Mouse (Mus musculus) bone marrow, adult 2 months (tissue): ENCODE data around the gene Itga3. TPM values are rescaled to one million over a fixed set of nuclear protein-coding genes. Genes with fewer than 3 reads are reported as not detected.

ENCODE experiments used
- H3K27ac ChIP-seq: fragments of 200-500 bp; 2 replicates; pipeline ENCODE4 v1.5.1; 2012; ENCODE audit warnings: low read depth, mild to moderate bottlenecking, control low read depth, inconsistent platforms, low read length; ENCODE audit not compliant: control insufficient read depth, poor library complexity, insufficient read depth
- H3K4me1 ChIP-seq: fragments of 200-500 bp; 2 replicates; pipeline ENCODE4 v1.6.1; 2011; ENCODE audit warnings: low read length; ENCODE audit not compliant: control insufficient read depth, insufficient read depth
- H3K4me3 ChIP-seq: fragments of 200-500 bp; replicated peaks from 2 replicates; pipeline ENCODE3; 2011; ENCODE audit warnings: mild to moderate bottlenecking, low read depth, low read length, control low read depth; ENCODE audit not compliant: control insufficient read depth
- CTCF ChIP-seq: fragments of 200-500 bp; IDR thresholded peaks from 2 replicates; pipeline ENCODE4 v1.5.1; 2011; ENCODE audit warnings: low read length, control low read depth; ENCODE audit not compliant: control insufficient read depth, insufficient read depth
- POLR2A ChIP-seq: fragments of 200-500 bp; IDR thresholded peaks from 2 replicates; pipeline ENCODE4 v1.6.1; 2011; ENCODE audit warnings: low read depth, mild to moderate bottlenecking, control low read depth, low read length, borderline replicate concordance; ENCODE audit not compliant: control insufficient read depth
- WGBS: fragments of 180-500 bp; shearing (Covaris S2); methylation state at CpG from one replicate; pipeline ENCODE4 v1.1.7; 2018; 5-methylcytosine and 5-hydroxymethylcytosine counted together
- polyA plus RNA-seq: library from polyadenylated mRNA; stranded (reverse); fragments of >200 nt; gene quantifications from 2 replicates; pipeline ENCODE4 v1.2.4, GENCODE M21; 2011; ENCODE audit warnings: low replicate concordance; ENCODE audit not compliant: missing spikeins, insufficient read depth, insufficient read length

Gene Itga3
- polyA plus RNA-seq, 1 experiment = 2.1 TPM

DNA sequence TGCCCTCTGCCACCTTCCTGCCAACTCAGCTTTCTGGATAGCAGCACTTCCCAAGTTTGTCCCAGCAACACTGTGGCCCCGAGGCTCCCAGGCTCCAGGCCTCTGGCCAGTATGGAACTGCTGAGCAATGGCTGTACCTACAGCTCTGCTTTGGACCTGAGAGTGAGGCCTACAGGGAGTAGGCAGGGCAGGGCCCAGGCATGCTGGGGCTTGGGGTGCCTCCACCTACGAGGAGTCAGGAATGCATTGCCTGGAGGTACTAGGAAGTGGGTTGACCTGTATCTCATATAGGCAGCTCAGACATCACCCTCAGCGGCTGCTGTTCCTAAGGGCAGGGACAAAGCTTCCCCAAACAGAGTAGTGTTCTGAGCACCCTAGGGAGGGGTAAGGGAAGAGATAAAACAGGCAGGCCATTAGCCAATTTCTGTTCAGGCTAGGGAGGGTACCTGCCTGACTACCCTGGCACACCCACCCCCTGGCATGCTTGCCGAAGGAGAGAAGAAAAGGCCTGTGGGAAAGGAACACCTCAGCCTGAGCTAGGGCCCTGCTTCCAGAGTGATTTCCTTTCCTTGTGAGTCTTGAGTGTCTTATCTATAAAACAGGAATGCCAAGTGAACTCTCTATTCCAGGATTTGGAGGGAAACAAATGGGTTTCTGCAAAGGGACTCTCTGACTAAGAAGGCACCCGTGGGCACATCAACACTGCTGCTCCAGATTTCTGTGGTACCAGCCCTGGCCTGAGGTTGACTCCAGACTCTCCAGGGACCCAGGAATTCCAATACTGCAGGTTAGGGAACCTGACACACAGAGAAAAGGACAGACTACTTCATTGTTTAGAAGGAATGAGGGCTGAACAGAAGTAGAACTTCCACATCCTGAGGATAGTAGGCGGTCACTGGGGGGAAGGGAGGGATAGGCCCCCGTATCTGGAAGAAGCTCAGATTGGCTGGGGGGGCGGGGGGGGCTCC, 6.2 kb downstream of the Itga3 start:
- TF ChIP-seq POLR2A (no peak), CTCF (no peak)
- 72% methylated on average over 8 of the region's 8 CpGs for WGBS
- Histone ChIP-seq H3K4me3 (no peak overlapping the region), H3K27ac (no peak overlapping the region), H3K4me1 (no peaks in the 10 kb centered on the region)

DNA sequence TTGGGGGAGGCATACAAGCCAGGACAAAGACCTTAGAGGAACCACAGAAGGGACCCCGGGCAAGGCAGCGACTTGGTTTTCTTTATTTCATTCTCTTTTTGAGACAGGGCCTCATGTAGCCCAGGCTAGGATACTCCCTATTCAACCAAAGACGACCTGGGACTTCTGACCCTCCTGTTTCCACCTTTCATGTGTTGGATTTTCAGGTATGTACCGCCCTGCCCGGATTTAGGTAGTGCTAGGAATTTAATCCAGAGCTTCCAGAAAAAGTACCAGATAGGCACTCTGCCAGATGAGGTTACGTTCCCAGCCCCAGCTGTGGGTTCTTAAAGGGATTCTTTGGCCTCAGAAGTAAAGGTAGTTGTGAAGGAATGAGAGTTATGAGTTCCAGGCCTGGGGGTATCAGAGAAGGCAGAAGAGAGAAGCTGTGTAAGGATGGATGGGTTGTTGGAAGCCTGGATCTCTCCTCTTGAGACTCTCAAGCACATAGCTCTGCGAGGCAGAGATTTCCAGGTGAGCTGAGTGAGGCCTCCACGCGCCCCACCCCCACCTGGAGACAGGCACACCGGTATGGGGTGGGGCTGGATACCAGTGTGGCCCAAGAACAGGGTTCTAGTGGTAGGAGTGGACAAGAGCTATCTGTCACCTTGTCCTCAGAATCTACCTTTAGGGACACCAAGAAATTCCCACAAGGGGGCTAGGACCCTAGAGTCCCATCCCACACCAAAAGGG, 7.2 kb downstream of the Itga3 start:
- no peak for TF ChIP-seq POLR2A
- TF ChIP-seq CTCF = no peak
- 78% methylated on average over 10 of the region's 10 CpGs for WGBS
- no peak overlapping the region for H3K27ac ChIP-seq
- H3K4me1 ChIP-seq = no peaks in the 10 kb centered on the region
- H3K4me3 ChIP-seq = no peak overlapping the region

DNA sequence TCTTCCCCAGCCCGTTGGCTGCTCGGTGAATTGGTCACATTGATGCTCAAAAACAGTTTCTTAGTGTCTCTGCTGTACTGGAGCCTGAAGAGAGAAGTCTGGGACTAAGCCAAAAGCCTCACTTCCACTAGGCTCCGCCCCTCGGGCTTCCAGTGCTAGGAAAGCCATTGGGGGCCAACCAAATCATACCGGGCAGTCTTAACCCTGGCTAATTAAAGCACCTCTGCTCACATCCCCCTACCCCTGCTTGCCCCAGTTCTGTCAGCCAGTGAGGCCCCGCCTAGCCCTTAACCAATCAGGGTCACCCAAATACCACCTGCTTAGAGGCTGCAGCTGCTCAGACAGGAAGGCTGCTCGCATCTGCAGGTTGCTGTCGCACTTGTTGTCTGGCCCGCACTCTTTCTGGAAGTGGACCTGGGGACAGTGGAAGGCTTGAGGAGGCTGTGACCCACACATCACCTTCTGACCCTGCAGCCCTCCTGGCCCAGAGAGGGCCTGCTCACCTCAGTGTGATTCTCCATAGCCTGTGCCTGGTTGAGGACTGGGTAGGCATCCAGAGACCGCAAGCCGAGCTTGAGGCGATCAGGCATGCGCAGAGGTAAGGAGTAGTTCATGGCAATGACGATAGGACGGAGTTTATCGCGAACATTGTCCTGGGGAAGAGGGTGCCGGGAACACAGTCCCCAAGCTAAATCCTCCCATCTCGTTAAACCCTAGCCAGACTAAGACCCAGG, 19.7 kb downstream of the Itga3 start:
- no peaks in the 10 kb centered on the region for H3K4me1 ChIP-seq
- no peak for TF ChIP-seq POLR2A
- no peak for TF ChIP-seq CTCF
- WGBS = 64% methylated on average over 19 of the region's 19 CpGs
- no peak overlapping the region for H3K4me3 ChIP-seq
- no peak overlapping the region for H3K27ac ChIP-seq

DNA sequence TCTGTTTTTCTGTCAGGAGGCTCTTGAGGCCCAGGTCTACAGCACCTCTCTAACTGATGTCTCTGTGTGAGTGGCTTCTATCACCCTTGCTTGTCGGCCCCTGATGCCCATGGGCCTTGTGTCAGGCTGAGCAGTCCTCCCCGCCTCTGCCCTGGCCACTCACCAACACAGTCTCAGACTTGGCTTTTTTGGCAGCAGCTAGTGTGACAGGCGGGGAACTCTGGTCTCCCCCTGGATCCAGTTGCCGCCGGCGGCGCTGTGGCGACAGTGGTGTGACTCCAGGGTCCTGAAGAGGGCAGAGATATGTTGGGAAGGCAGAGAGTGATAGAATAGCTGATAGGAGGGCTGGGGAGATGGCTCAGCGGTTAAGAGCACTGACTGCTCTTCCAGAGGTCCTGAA, 23.5 kb downstream of the Itga3 start:
- TF ChIP-seq CTCF = no peak
- TF ChIP-seq POLR2A = no peak
- Histone ChIP-seq H3K4me1 (no peaks in the 10 kb centered on the region), H3K4me3 (no peak overlapping the region), H3K27ac (no peak overlapping the region)
- WGBS = 75% methylated on average over 9 of the region's 9 CpGs

DNA sequence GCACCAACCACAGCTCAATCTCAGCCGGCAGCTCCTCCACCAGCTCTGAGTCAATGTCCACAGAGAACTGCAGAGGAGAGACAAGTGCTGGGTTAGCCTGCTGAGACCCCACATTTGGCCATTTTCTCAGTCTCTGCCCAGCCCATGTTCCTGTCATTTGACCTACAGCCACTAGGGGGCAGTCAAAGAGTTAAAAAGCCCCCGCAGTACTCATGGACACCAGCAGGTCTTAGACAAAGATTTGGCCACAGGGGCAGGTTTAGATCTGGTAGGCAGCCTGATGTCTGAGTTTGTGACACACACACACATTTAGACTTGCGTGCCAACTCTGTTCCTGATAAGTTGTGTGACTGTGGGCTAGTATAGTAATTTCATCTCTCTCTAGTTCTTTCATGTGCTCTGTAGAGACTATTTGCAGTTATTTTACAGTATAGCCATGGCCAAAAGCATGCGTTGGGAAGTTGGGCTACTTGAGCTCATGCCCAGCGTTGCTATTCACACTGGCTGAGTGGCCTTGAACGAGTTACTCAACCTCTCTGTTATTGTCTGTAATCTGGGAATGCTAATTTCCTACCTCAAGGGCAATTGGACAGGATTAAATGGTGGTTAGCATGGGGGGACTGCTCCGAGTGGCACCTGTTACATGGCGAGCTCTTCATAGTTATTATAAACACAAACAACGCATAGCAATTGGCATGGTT, 29.5 kb downstream of the Itga3 start:
- WGBS = 51% methylated on average over 9 of the region's 9 CpGs
- Histone ChIP-seq H3K4me3 (no peak overlapping the region), H3K27ac (no peak overlapping the region), H3K4me1 (no peaks in the 10 kb centered on the region)
- TF ChIP-seq POLR2A (no peak), CTCF (peak; percentile 72)

DNA sequence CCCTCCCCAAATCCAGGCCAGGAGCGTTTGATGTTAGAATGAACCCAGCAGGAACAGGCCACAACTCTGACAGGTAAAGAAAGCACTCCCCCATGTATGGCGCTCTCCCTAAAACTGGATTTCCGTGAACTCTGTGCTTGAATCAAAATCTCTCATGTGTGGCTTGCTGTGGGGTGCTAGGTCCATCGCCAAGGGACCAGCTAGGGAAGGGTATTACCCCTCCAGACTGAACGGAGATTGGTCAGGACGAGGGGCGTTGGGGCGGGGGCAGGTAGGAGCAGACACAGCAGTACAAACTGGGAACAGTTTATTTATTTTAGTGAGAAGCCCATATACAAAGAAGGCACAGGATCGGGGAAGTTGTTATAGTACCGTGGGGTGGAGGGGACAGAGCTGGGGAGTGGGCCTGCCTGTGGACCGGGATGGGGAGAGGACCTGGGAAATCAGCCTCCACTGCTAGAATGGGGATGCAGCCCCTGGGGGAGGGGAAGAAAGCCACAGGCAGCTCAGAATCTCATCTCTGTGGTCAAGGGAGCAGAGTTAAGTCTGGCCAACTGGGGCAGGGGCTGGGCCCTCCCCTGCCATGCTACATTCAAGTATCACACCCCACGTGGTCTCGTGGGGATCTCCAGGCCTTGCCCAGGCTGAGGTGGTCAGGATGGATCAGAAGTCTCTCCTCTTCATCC, 32.3 kb downstream of the Itga3 start:
- H3K27ac ChIP-seq = no peak overlapping the region
- H3K4me1 ChIP-seq = peaks cover 1% of the 10 kb centered on the region; the same call in 1 of the 2 replicates
- TF ChIP-seq POLR2A (no peak), CTCF (no peak)
- 84% methylated on average over 13 of the region's 13 CpGs for WGBS
- no peak overlapping the region for H3K4me3 ChIP-seq

DNA sequence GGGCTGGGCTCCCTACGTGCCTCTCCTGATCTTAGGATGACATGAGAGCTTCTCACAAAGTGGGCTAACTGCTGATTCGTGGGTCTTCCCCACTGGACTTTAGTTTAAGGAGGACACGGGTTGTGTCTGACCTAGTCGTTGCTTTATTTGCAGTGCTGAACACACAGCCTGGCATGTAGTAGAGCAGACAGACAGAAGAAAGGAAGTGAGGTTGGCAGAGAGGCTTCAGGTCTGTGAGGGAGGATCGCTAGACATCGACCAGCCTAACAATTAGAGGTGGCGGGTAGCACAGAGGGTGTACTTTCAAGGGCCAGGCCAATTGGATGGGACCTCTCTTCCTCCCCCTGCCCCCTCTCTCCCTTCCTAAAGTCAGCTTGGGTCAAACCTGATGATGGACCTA, 33.0 kb downstream of the Itga3 start:
- Histone ChIP-seq H3K4me1 (peaks cover 1% of the 10 kb centered on the region; the same call in 1 of the 2 replicates), H3K4me3 (no peak overlapping the region), H3K27ac (no peak overlapping the region)
- WGBS = 70% methylated on average over 7 of the region's 7 CpGs
- TF ChIP-seq CTCF (no peak), POLR2A (no peak)
